Mouse (Mus musculus) ES-E14 (cell line): ENCODE measurements around the gene Itpr2. TPM values are rescaled to one million over a fixed set of nuclear protein-coding genes. Genes with fewer than 3 reads are reported as not detected.

Source experiments
- DNase-seq: peaks from one replicate; pipeline ENCODE4 v3.0.0-alpha.2; 2013; ENCODE audit warnings: low read depth, low spot score
- H3K27ac ChIP-seq: 2 replicates; pipeline ENCODE4 v1.5.1; 2012; ENCODE audit warnings: low read depth, mild to moderate bottlenecking, low read length, moderate library complexity, mixed read lengths; ENCODE audit not compliant: poor library complexity, insufficient read depth, severe bottlenecking
- H3K36me3 ChIP-seq: 2 replicates; pipeline ENCODE4 v1.6.1; 2012; ENCODE audit warnings: mild to moderate bottlenecking, low read length, moderate library complexity, mixed read lengths; ENCODE audit not compliant: control insufficient read depth, poor library complexity, insufficient read depth, severe bottlenecking
- H3K4me1 ChIP-seq, 2 experiments: fragments of 150-350 bp in 1 of 2; sonication (generic) in 1 of 2; 2 replicates each; pipeline ENCODE4 v1.6.1; 2012; ENCODE audit warnings: low read length in 2 of 2, mild to moderate bottlenecking in 1 of 2, mixed read lengths in 1 of 2; ENCODE audit not compliant: control insufficient read depth in 2 of 2, insufficient read depth in 2 of 2, poor library complexity in 1 of 2
- H3K4me3 ChIP-seq, 2 experiments: fragments of 150-350 bp in 1 of 2; sonication (generic) in 1 of 2; 2 replicates each; pipeline ENCODE4 v1.5.1; 2012; ENCODE audit warnings: low read length in 2 of 2, low read depth in 1 of 2, mild to moderate bottlenecking in 1 of 2, mixed read lengths in 1 of 2; ENCODE audit not compliant: insufficient read depth in 1 of 2, poor library complexity in 1 of 2, severe bottlenecking in 1 of 2
- H3K9ac ChIP-seq: 2 replicates; pipeline ENCODE4 v1.6.1; 2012; ENCODE audit warnings: low read depth, mild to moderate bottlenecking, low read length, mixed read lengths; ENCODE audit not compliant: poor library complexity, insufficient read depth, severe bottlenecking
- H3K9me3 ChIP-seq: fragments of 150-350 bp; sonication (generic); 2 replicates; pipeline ENCODE4 v1.6.1; 2012; ENCODE audit warnings: low read depth, mild to moderate bottlenecking, low read length; ENCODE audit not compliant: control insufficient read depth, insufficient read depth
- CHD2 ChIP-seq: IDR thresholded peaks from 2 replicates; pipeline ENCODE4 v1.6.1; 2014; ENCODE audit warnings: mild to moderate bottlenecking, low read depth, low read length, inconsistent platforms
- HCFC1 ChIP-seq: IDR thresholded peaks from 2 replicates; pipeline ENCODE4 v1.6.1; 2012; ENCODE audit warnings: low read length, inconsistent platforms, borderline replicate concordance; ENCODE audit not compliant: insufficient read depth
- MAFK ChIP-seq: IDR thresholded peaks from 2 replicates; pipeline ENCODE4 v1.6.1; 2014; ENCODE audit warnings: mild to moderate bottlenecking, low read depth, low read length, inconsistent platforms; ENCODE audit not compliant: insufficient read depth
- ZC3H11A ChIP-seq: IDR thresholded peaks from 2 replicates; pipeline ENCODE4 v1.6.1; 2012; ENCODE audit warnings: low read depth, mild to moderate bottlenecking, inconsistent platforms, low read length, borderline replicate concordance
- ZNF384 ChIP-seq: IDR thresholded peaks from 2 replicates; pipeline ENCODE4 v1.6.1; 2012; ENCODE audit warnings: low read depth, low read length, inconsistent platforms
- in situ Hi-C, 2 experiments: fragments of 600-800 bp; cut with MboI; formaldehyde crosslinking; loops; one replicate each; pipeline ENCODE4 v1.15.1; 2025; ENCODE audit warnings: low sequenced_read_pairs in 2 of 2, inconsistent platforms in 1 of 2; ENCODE audit not compliant: unreplicated experiment in 2 of 2
- total RNA-seq: library from RNA; depleted of rRNA; stranded (reverse); fragments of 300-350 nt; gene quantifications from 2 replicates; pipeline ENCODE4 v1.2.3, GENCODE M21; 2012

Gene Itpr2
- total RNA-seq, 1 experiment = 1.5 TPM

DNA sequence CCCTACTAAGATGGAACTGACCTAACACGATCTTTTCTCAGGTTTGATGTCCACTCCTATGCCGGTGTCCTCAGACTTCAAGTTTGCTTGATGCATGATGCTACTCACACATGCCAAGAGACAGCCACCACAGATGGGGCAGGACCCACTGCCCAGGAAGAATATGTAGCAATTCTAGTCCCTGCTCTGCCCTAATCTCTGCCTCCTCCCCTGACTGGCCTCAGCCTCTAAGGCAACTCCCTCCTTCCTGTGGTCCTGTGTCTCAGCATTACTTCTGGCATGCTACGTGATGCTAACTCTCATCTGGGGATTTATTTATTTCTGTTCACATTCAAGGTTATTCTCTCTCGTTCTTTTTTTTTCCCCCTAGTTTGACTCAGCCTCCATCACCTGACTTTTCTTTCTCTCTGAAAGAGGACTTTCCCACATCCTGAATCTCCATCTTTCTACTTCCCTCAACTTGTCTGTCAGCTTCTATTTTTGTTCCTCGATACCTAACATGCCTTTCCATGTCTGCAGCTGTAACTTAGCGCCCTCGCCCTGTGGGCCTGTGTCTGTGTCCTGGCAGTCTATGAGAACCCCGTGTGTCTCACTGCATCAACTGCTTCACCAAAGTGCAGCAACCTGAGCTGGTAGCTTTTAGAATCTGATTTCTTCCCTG is 279.5 kb downstream of the Itpr2 start:
- no peaks in the 10 kb centered on the region for H3K36me3 ChIP-seq
- no peaks in the 10 kb centered on the region for H3K9me3 ChIP-seq
- in situ Hi-C loops = no loop called here
- no peak overlapping the region for H3K4me3 ChIP-seq
- TF ChIP-seq HCFC1 = no peak
- TF ChIP-seq MAFK = no peak
- H3K9ac ChIP-seq = no peak overlapping the region
- no peak for DNase-seq
- H3K27ac ChIP-seq = no peak overlapping the region
- peaks cover 0 to 7% of the 10 kb centered on the region in 2 experiments; a peak in 3 of 4 replicates for H3K4me1 ChIP-seq

DNA sequence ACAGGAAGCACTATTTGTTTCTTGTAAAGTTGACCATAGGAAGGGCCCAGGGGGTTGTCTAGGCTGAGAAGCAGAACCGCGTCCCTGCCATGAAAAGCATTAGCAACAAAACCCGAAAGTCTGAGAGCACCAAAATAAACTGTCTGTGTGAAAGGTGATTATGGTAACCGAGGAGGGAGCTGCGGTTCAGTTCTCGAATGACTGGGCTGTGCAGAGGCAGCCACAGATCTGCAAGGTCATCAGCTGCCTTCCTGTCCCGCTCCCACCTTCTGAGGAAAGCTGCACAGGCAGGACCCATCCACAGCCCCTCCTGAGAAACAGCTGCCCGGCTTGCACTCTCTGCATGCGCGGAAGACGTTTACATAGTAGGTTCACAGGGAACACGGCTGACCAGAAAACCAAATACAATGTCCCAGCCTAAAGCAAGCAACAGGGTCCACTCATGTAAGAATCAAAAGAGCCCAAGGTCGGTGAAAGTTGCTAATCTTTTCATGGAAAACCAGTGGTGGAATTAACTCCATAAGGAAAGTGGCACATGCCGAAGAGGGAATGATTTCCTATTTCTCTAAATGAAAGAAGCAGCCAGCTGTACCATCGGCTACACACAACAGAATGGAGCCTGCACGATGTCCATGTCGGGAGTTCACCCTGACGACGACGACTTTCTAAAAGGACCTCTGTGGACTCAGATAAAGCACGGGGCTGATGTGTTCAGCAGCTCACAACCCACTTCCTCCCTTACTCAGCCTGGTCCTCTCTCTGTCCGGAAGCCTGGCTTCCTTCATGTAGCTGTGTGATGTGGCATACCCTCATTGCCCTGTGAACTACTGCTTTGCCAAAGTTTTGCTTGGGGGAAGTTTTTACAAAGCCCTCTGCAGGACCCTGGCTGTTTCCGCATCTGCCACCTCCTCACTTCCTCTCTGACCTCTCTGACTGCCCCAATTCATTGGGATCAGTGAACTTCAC is 280.4 kb downstream of the Itpr2 start:
- Histone ChIP-seq H3K4me1 (peaks cover 0 to 7% of the 10 kb centered on the region in 2 experiments; a peak in 3 of 4 replicates), H3K9ac (no peak overlapping the region), H3K36me3 (no peaks in the 10 kb centered on the region), H3K27ac (no peak overlapping the region), H3K9me3 (no peaks in the 10 kb centered on the region), H3K4me3 (no peak overlapping the region)
- DNase-seq = peak; percentile 2
- TF ChIP-seq ZNF384 (no peak), MAFK (no peak), ZC3H11A (no peak), CHD2 (no peak), HCFC1 (no peak)
- in situ Hi-C loops = no loop called here

DNA sequence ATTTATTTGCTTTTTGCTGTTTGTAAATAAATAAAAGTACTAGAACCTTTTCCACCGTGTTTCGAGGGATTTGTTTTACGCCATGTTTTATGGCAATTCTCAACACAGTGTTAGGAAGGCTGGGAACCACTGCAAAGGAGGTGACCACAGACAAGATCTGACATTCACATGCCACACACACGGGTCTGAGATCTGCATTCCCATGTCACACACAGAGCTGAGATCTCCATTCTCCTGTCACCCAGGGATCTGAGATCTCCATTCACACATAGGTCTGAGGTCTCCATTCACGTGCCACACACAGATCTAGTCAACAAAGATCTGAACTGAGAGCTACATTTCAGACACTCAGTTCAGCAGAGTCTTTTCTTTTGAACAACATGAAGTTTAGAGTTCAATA is 282.0 kb downstream of the Itpr2 start:
- no peak overlapping the region for H3K27ac ChIP-seq
- peaks cover 0 to 7% of the 10 kb centered on the region in 2 experiments; a peak in 3 of 4 replicates for H3K4me1 ChIP-seq
- in situ Hi-C loops = no loop called here
- no peak overlapping the region for H3K9ac ChIP-seq
- no peak for DNase-seq
- no peaks in the 10 kb centered on the region for H3K36me3 ChIP-seq
- H3K4me3 ChIP-seq = no peak overlapping the region
- no peaks in the 10 kb centered on the region for H3K9me3 ChIP-seq
- TF ChIP-seq HCFC1 = no peak
- no peak for TF ChIP-seq ZNF384
- TF ChIP-seq CHD2 = no peak
- TF ChIP-seq ZC3H11A = no peak
- TF ChIP-seq MAFK = no peak

DNA sequence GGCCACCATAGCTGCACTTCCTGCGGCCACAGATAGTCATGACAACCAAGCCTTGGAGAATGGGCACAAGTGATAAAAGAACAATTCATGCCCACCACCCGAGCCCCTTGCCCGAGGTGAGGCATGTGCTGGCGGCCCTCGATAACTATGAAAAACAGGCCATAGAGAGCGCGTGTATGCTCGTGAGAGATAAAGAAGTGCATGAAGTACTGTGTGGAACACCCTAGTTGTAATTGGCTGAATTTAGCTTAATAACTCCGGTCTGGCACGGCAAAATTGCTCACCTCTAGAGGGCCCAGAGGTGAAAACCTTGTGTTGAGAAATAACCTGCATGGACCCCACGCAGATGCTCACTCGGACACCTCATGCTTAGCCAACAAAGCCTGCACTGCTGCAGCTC is 282.5 kb downstream of the Itpr2 start:
- DNase-seq = no peak
- no peak overlapping the region for H3K27ac ChIP-seq
- H3K4me3 ChIP-seq = no peak overlapping the region
- no peaks in the 10 kb centered on the region for H3K9me3 ChIP-seq
- H3K4me1 ChIP-seq = peaks cover 0 to 7% of the 10 kb centered on the region in 2 experiments; a peak in 3 of 4 replicates
- TF ChIP-seq MAFK (no peak), CHD2 (no peak), HCFC1 (no peak), ZNF384 (no peak), ZC3H11A (no peak)
- in situ Hi-C loops = no loop called here
- H3K36me3 ChIP-seq = no peaks in the 10 kb centered on the region
- H3K9ac ChIP-seq = no peak overlapping the region
